Mouse (Mus musculus) c-Kit-negative CD71-positive TER-119-positive erythroid progenitor cells, embryonic 14.5 days (primary cell): ENCODE results near the gene Pcbp3.

Source experiments
- DNase-seq: peaks from one replicate; pipeline ENCODE4 v3.0.0-alpha.2; 2013; ENCODE audit warnings: low read depth, low spot score

Pcbp3 gene

GRCm38 (mm10) chr10:76844901-76845300, 116.8 kb downstream of the Pcbp3 start:
- DNase-seq = no peak

GRCm38 (mm10) chr10:76844365-76844764, 117.3 kb downstream of the Pcbp3 start:
- no peak for DNase-seq

GRCm38 (mm10) chr10:76842087-76842486, 119.6 kb downstream of the Pcbp3 start:
- no peak for DNase-seq

GRCm38 (mm10) chr10:76841220-76841619, 120.5 kb downstream of the Pcbp3 start:
- DNase-seq = no peak

- DNase-seq = no peak
Measured at GRCm38 (mm10) chr10:76840566-76840965, 121.1 kb downstream of the Pcbp3 start.

- peak; percentile 28 for DNase-seq
Measured at GRCm38 (mm10) chr10:76835497-76836357, 126.0 kb downstream of the Pcbp3 start.

- DNase-seq = no peak
Measured at GRCm38 (mm10) chr10:76832841-76833240, 128.8 kb downstream of the Pcbp3 start.

GRCm38 (mm10) chr10:76831915-76832314, 129.8 kb downstream of the Pcbp3 start:
- DNase-seq = no peak

- no peak for DNase-seq
Measured at GRCm38 (mm10) chr10:76831151-76831550, 130.5 kb downstream of the Pcbp3 start.

- no peak for DNase-seq
Measured at GRCm38 (mm10) chr10:76828936-76829335, 132.8 kb downstream of the Pcbp3 start.

- DNase-seq = no peak
Measured at GRCm38 (mm10) chr10:76822698-76823097, 139.0 kb downstream of the Pcbp3 start.

GRCm38 (mm10) chr10:76819321-76819720, 142.4 kb downstream of the Pcbp3 start:
- no peak for DNase-seq

- no peak for DNase-seq
Measured at GRCm38 (mm10) chr10:76818337-76818736, 143.3 kb downstream of the Pcbp3 start.

GRCm38 (mm10) chr10:76816930-76817329, 144.8 kb downstream of the Pcbp3 start:
- DNase-seq = no peak

- no peak for DNase-seq
Measured at GRCm38 (mm10) chr10:76816436-76816835, 145.3 kb downstream of the Pcbp3 start.

GRCm38 (mm10) chr10:76815481-76815880, 146.2 kb downstream of the Pcbp3 start:
- no peak for DNase-seq

- no peak for DNase-seq
Measured at GRCm38 (mm10) chr10:76814811-76815210, 146.9 kb downstream of the Pcbp3 start.

GRCm38 (mm10) chr10:76809916-76810660, 151.6 kb downstream of the Pcbp3 start:
- DNase-seq = no peak

- DNase-seq = no peak
Measured at GRCm38 (mm10) chr10:76809439-76809838, 152.2 kb downstream of the Pcbp3 start.

GRCm38 (mm10) chr10:76808446-76809400, 153.0 kb downstream of the Pcbp3 start:
- DNase-seq = no peak

GRCm38 (mm10) chr10:76802500-76802885, 159.2 kb downstream of the Pcbp3 start:
- no peak for DNase-seq
